Mouse (Mus musculus): ENCODE data around the gene Olfr629.

DNA sequence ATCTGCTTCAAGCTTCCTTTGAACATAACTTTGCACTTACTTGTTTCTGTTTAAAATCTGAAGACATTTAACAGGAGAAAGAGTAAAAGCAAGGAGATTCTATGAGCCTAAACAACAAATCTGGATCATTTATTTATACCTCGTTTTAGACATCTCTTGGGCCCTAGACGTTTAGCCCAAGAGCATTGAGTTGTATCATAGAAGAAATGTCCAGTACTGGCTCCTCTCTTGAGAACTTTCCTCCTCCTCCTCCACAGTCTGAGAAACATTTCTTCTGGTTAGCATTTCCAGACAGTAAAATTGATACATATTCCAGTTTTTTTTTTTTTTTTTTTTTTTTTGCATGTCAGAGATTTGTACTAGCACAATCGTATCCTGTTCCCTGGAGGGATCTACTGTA is 47.0 kb upstream of the Olfr629 start, which contains the start of gene Olfr67:
- TF ChIP-seq POLR2A (IDR thresholded peaks at IDR 0.05; ENCODE audit: insufficient read depth, low read depth, low read length) (no peak), CTCF (IDR thresholded peaks at IDR 0.05; ENCODE audit: insufficient read depth, low read depth, low read length) (no peak)
